Mouse (Mus musculus): ENCODE measurements at regions not wholly inside any gene's neighbourhood (a gene's known extent, or its start where the extent isn't known, plus 50 kb on each side); places are given as distances from the start of the nearest gene placed in this dataset.

GRCm38 (mm10) chr10:117991176-117991575 lies 145.3 kb upstream of the Rap1b start:
- H3K79me2 ChIP-seq (ENCODE audit: control insufficient read depth, insufficient read depth, low read length): no peaks in the 10 kb centered on the region

GRCm38 (mm10) chr10:117992317-117992716 lies 146.5 kb upstream of the Rap1b start:
- no peak for TF ChIP-seq POLR2A (IDR thresholded peaks at IDR 0.05; ENCODE audit: extremely low read depth, insufficient read depth, low read length)
- no peak for TF ChIP-seq CTCF (IDR thresholded peaks at IDR 0.05; ENCODE audit: low read depth, low read length)
- no peak for DNase-seq (ENCODE audit: extremely low read depth, low read depth, low spot score)
- Histone ChIP-seq H3K27ac (replicated peaks; ENCODE audit: insufficient read depth, low read depth, low read length) (no peak overlapping the region), H3K36me3 (ENCODE audit: control insufficient read depth, insufficient read depth, low read length) (no peaks in the 10 kb centered on the region), H3K4me3 (ENCODE audit: insufficient read depth, low read depth, low read length) (no peak overlapping the region), H3K4me1 (ENCODE audit: control insufficient read depth, insufficient read depth, low read length) (no peaks in the 10 kb centered on the region), H3K79me2 (ENCODE audit: control insufficient read depth, insufficient read depth, low read length) (no peaks in the 10 kb centered on the region), H3K9ac (ENCODE audit: low read depth, low read length) (no peak overlapping the region), H3K27me3 (ENCODE audit: control insufficient read depth, insufficient read depth, low read length) (no peaks in the 10 kb centered on the region)
- 81% methylated on average over 9 of the region's 9 CpGs for WGBS

More at GRCm38 (mm10) chr10:117991176-117991575, 145.3 kb upstream of the Rap1b start:
- Histone ChIP-seq H3K36me3 (ENCODE audit: control insufficient read depth, insufficient read depth, low read length) (no peaks in the 10 kb centered on the region), H3K27ac (replicated peaks; ENCODE audit: insufficient read depth, low read depth, low read length) (no peak overlapping the region), H3K9ac (ENCODE audit: low read depth, low read length) (no peak overlapping the region), H3K4me1 (ENCODE audit: control insufficient read depth, insufficient read depth, low read length) (no peaks in the 10 kb centered on the region), H3K4me3 (ENCODE audit: insufficient read depth, low read depth, low read length) (no peak overlapping the region), H3K27me3 (ENCODE audit: control insufficient read depth, insufficient read depth, low read length) (no peaks in the 10 kb centered on the region)
- 69% methylated on average over 1 of the region's 1 CpGs for WGBS
- DNase-seq (ENCODE audit: extremely low read depth, low read depth, low spot score): no peak
- no peak for TF ChIP-seq POLR2A (IDR thresholded peaks at IDR 0.05; ENCODE audit: extremely low read depth, insufficient read depth, low read length)
- TF ChIP-seq CTCF (IDR thresholded peaks at IDR 0.05; ENCODE audit: low read depth, low read length): no peak

GRCm38 (mm10) chr10:117993809-117994208 lies 147.8 kb upstream of the Mdm1 start:
- TF ChIP-seq POLR2A (IDR thresholded peaks at IDR 0.05; ENCODE audit: extremely low read depth, insufficient read depth, low read length) (no peak), CTCF (IDR thresholded peaks at IDR 0.05; ENCODE audit: low read depth, low read length) (no peak)
- Histone ChIP-seq H3K36me3 (ENCODE audit: control insufficient read depth, insufficient read depth, low read length) (no peaks in the 10 kb centered on the region), H3K27ac (replicated peaks; ENCODE audit: insufficient read depth, low read depth, low read length) (no peak overlapping the region), H3K27me3 (ENCODE audit: control insufficient read depth, insufficient read depth, low read length) (no peaks in the 10 kb centered on the region), H3K4me3 (ENCODE audit: insufficient read depth, low read depth, low read length) (no peak overlapping the region), H3K9ac (ENCODE audit: low read depth, low read length) (no peak overlapping the region), H3K79me2 (ENCODE audit: control insufficient read depth, insufficient read depth, low read length) (no peaks in the 10 kb centered on the region), H3K4me1 (ENCODE audit: control insufficient read depth, insufficient read depth, low read length) (no peaks in the 10 kb centered on the region)
- DNase-seq (ENCODE audit: extremely low read depth, low read depth, low spot score): no peak
- WGBS: 83% methylated on average over 3 of the region's 3 CpGs

- TF ChIP-seq POLR2A (IDR thresholded peaks at IDR 0.05; ENCODE audit: extremely low read depth, insufficient read depth, low read length) (no peak), CTCF (IDR thresholded peaks at IDR 0.05; ENCODE audit: low read depth, low read length) (no peak)
- no peak for DNase-seq (ENCODE audit: extremely low read depth, low read depth, low spot score)
- Histone ChIP-seq H3K9ac (ENCODE audit: low read depth, low read length) (no peak overlapping the region), H3K36me3 (ENCODE audit: control insufficient read depth, insufficient read depth, low read length) (no peaks in the 10 kb centered on the region), H3K4me1 (ENCODE audit: control insufficient read depth, insufficient read depth, low read length) (no peaks in the 10 kb centered on the region), H3K27me3 (ENCODE audit: control insufficient read depth, insufficient read depth, low read length) (no peaks in the 10 kb centered on the region), H3K4me3 (ENCODE audit: insufficient read depth, low read depth, low read length) (no peak overlapping the region), H3K27ac (replicated peaks; ENCODE audit: insufficient read depth, low read depth, low read length) (no peak overlapping the region), H3K79me2 (ENCODE audit: control insufficient read depth, insufficient read depth, low read length) (no peaks in the 10 kb centered on the region)
- WGBS: 89% methylated on average over 9 of the region's 9 CpGs
Observed at GRCm38 (mm10) chr10:117994768-117995167, 146.8 kb upstream of the Mdm1 start.

GRCm38 (mm10) chr10:117997796-117998195 lies 143.8 kb upstream of the Mdm1 start:
- Histone ChIP-seq H3K4me1 (ENCODE audit: control insufficient read depth, insufficient read depth, low read length) (no peaks in the 10 kb centered on the region), H3K27me3 (ENCODE audit: control insufficient read depth, insufficient read depth, low read length) (no peaks in the 10 kb centered on the region), H3K36me3 (ENCODE audit: control insufficient read depth, insufficient read depth, low read length) (no peaks in the 10 kb centered on the region), H3K9ac (ENCODE audit: low read depth, low read length) (no peak overlapping the region), H3K27ac (replicated peaks; ENCODE audit: insufficient read depth, low read depth, low read length) (no peak overlapping the region), H3K4me3 (ENCODE audit: insufficient read depth, low read depth, low read length) (no peak overlapping the region), H3K79me2 (ENCODE audit: control insufficient read depth, insufficient read depth, low read length) (no peaks in the 10 kb centered on the region)
- TF ChIP-seq CTCF (IDR thresholded peaks at IDR 0.05; ENCODE audit: low read depth, low read length): no peak
- no peak for TF ChIP-seq POLR2A (IDR thresholded peaks at IDR 0.05; ENCODE audit: extremely low read depth, insufficient read depth, low read length)
- DNase-seq (ENCODE audit: extremely low read depth, low read depth, low spot score): no peak
- 89% methylated on average over 5 of the region's 5 CpGs for WGBS

GRCm38 (mm10) chr10:118000591-118000990 lies 141.0 kb upstream of the Mdm1 start:
- no peaks in the 10 kb centered on the region for H3K27me3 ChIP-seq (ENCODE audit: control insufficient read depth, insufficient read depth, low read length)
- H3K4me1 ChIP-seq (ENCODE audit: control insufficient read depth, insufficient read depth, low read length): no peaks in the 10 kb centered on the region
- no peak overlapping the region for H3K27ac ChIP-seq (replicated peaks; ENCODE audit: insufficient read depth, low read depth, low read length)
- no peak overlapping the region for H3K9ac ChIP-seq (ENCODE audit: low read depth, low read length)
- H3K36me3 ChIP-seq (ENCODE audit: control insufficient read depth, insufficient read depth, low read length): no peaks in the 10 kb centered on the region
- H3K79me2 ChIP-seq (ENCODE audit: control insufficient read depth, insufficient read depth, low read length): no peaks in the 10 kb centered on the region
- 77% methylated on average over 3 of the region's 3 CpGs for WGBS
- no peak for TF ChIP-seq CTCF (IDR thresholded peaks at IDR 0.05; ENCODE audit: low read depth, low read length)
- no peak for TF ChIP-seq POLR2A (IDR thresholded peaks at IDR 0.05; ENCODE audit: extremely low read depth, insufficient read depth, low read length)
- no peak overlapping the region for H3K4me3 ChIP-seq (ENCODE audit: insufficient read depth, low read depth, low read length)
- no peak for DNase-seq (ENCODE audit: extremely low read depth, low read depth, low spot score)
